Mouse (Mus musculus) erythroblast, embryonic 14.5 days (primary cell): ENCODE results near the gene Dcps.

ENCODE experiments used
- GATA1 ChIP-seq: IDR thresholded peaks from 2 replicates; pipeline ENCODE4 v1.6.1; 2012; ENCODE audit warnings: low read length, inconsistent platforms, mixed read lengths
- TAL1 ChIP-seq: IDR thresholded peaks from 3 replicates; pipeline ENCODE4 v1.6.1; 2012; ENCODE audit warnings: low read length, inconsistent platforms, mixed read lengths

GRCm38 (mm10) chr9:35115804-35116203, 60.1 kb downstream of the Dcps start:
- TF ChIP-seq GATA1, result no peak
- no peak for TF ChIP-seq TAL1
